ENCODE assay signal across 14 mouse cellular contexts in the genomic region with DNA sequence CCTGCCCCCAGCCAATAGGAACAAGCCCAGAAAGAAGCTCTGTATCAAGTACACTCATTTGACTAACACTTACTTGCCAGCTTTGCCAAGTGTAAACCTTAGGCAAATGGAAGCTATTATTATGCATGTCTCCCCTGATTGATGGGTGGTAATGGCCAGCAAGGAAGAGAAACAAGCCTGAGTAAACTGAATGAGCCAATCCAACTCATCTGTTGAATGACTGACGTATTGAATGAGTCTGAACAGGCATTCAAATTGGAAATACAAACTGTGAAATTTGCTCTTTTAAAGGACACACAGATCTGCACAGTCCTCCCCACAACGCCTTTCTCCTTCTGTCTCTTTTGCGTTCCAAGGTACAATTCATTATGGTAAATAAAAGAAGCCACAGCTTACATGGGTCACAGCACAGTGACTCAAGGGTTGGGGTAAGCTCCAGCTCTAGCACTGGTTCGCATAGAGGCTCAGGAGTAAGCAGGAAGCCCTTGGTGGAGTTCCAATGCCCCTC.
DNase-seq lines count a peak whose midpoint lies in the region; ATAC-seq lines count a peak whose summit lies in the region.
"Had no signal": no experiment of that assay in that cellular context is flagged by ENCODE, and none has a peak within 500 bp of the region (broad histone marks: within the 10 kb centered on the region; RNA-seq: fewer than 3 reads in every experiment).

No protein-coding gene starts in this region.

- H3K9me3 ChIP-seq in hindbrain, embryonic 12.5 days (replicated peaks): no peaks in the 10 kb centered on the region
- H3K9me3 ChIP-seq in midbrain, embryonic 16.5 days (replicated peaks; ENCODE audit: control insufficient read depth, low read length, poor library complexity, severe bottlenecking): no peaks in the 10 kb centered on the region
- no peaks in the 10 kb centered on the region for H3K9me3 ChIP-seq in heart, embryonic 10.5 days

- H3K4me3 ChIP-seq in hindbrain, embryonic 12.5 days: no peak overlapping the region
- no peak overlapping the region for H3K4me3 ChIP-seq in midbrain, embryonic 16.5 days (ENCODE audit: low read depth, low read length)
- no peak overlapping the region for H3K4me3 ChIP-seq in heart, embryonic 10.5 days
- H3K4me3 ChIP-seq: layer of hippocampus, adult 2 months had no signal

- WGBS in hindbrain, embryonic 12.5 days: 31% methylated on average over 4 of the region's 4 CpGs
- 28% methylated on average over 4 of the region's 4 CpGs for WGBS in midbrain, embryonic 16.5 days
- 70% methylated on average over 4 of the region's 4 CpGs for WGBS in heart, embryonic 10.5 days

- peak; percentile 79 for ATAC-seq in hindbrain, embryonic 12.5 days (ENCODE audit: low FRiP score)
- peak; percentile 60; the same call in 1 of the 2 replicates for ATAC-seq in midbrain, embryonic 16.5 days

- H3K27ac ChIP-seq in hindbrain, embryonic 12.5 days: no peak overlapping the region
- no peak overlapping the region for H3K27ac ChIP-seq in midbrain, embryonic 16.5 days (ENCODE audit: low read length)
- H3K27ac ChIP-seq in heart, embryonic 10.5 days: no peak overlapping the region
- H3K27ac ChIP-seq: layer of hippocampus, adult 2 months; liver, embryonic 14.5 days; macrophage had no signal

- H3K4me2 ChIP-seq in hindbrain, embryonic 12.5 days (replicated peaks): no peak overlapping the region
- H3K4me2 ChIP-seq in midbrain, embryonic 16.5 days (ENCODE audit: low read length): no peak overlapping the region
- H3K4me2 ChIP-seq: heart, embryonic 11.5 days had no signal

- H3K4me1 ChIP-seq in hindbrain, embryonic 12.5 days: peaks cover 20% of the 10 kb centered on the region
- peaks cover 11% of the 10 kb centered on the region; the same call in 1 of the 2 replicates for H3K4me1 ChIP-seq in midbrain, embryonic 16.5 days (ENCODE audit: control insufficient read depth, insufficient read depth, low read length)
- H3K4me1 ChIP-seq in heart, embryonic 10.5 days: no peaks in the 10 kb centered on the region

- H3K9ac ChIP-seq in hindbrain, embryonic 12.5 days: no peak overlapping the region
- no peak overlapping the region for H3K9ac ChIP-seq in midbrain, embryonic 16.5 days (ENCODE audit: low read depth, low read length)
- H3K9ac ChIP-seq: liver, embryonic 14.5 days had no signal

- H3K36me3 ChIP-seq in hindbrain, embryonic 12.5 days: no peaks in the 10 kb centered on the region
- H3K36me3 ChIP-seq in midbrain, embryonic 16.5 days (ENCODE audit: control insufficient read depth, insufficient read depth, low read length): no peaks in the 10 kb centered on the region
- H3K36me3 ChIP-seq in heart, embryonic 10.5 days: no peaks in the 10 kb centered on the region

- peak; percentile 27 for DNase-seq in ES-CJ7 (ENCODE audit: low read depth, low spot score)
- peak; percentile 59 for DNase-seq in brain, embryonic 18.5 days (ENCODE audit: low read depth, low spot score)
- no peak for DNase-seq in heart, embryonic 10.5 days (ENCODE audit: low spot score)
- no peak for DNase-seq in urinary bladder, adult 2 months (ENCODE audit: low spot score)
- DNase-seq in cerebellum, adult 8-10 months: no peak
- DNase-seq: cerebellum, postnatal 36 days; kidney, adult 8-10 months; thymus, adult 18-20 months had no signal

- peaks cover 23% of the 10 kb centered on the region for H3K27me3 ChIP-seq in hindbrain, embryonic 12.5 days
- no peaks in the 10 kb centered on the region for H3K27me3 ChIP-seq in midbrain, embryonic 16.5 days (ENCODE audit: control insufficient read depth, insufficient read depth, low read depth, low read length)
- peaks cover 21% of the 10 kb centered on the region; the same call in 1 of the 2 replicates for H3K27me3 ChIP-seq in heart, embryonic 10.5 days (ENCODE audit: insufficient read depth, poor library complexity, severe bottlenecking)

Comparison
In these comparisons a context has a peak if more than half of its experiments do, and no peak if none do; other contexts are left out.
1. DNase-seq: peak in ES-CJ7 (single experiment) and brain, embryonic 18.5 days (single experiment); none in heart, embryonic 10.5 days (single experiment), urinary bladder, adult 2 months (single experiment) and cerebellum, adult 8-10 months (single experiment).